Mouse (Mus musculus) stomach, postnatal 0 days (tissue): ENCODE measurements around the gene Col4a6.

Experiments
- CTCF ChIP-seq: IDR thresholded peaks from 2 replicates; pipeline ENCODE4 v1.5.1; 2016; ENCODE audit warnings: antibody characterized with exemption, low read depth, mild to moderate bottlenecking, moderate library complexity
- EP300 ChIP-seq: optimal IDR thresholded peaks from 2 replicates; pipeline ENCODE3; 2016; ENCODE audit warnings: antibody characterized with exemption

DNA sequence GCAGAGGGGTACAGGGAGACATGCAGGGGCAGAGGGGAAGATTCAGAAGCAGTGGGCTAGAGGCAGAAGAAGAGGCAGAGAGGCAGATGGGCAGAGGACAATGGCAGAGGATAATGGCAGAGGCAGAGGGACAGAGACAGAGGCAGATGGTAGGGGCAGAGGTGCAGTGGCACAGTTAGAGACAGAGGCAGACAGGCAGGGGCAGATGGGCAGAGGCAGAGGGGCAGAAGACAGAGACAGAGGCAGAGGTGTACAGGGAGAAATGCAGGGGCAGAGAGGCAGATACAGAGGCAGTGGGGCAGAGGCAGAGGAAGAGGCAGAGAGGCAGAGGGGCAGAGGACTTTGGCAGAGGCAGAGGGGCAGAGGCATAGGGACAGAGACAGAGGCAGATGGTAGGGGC, 322.7 kb downstream of the Col4a6 start:
- no peak for TF ChIP-seq EP300
- no peak for TF ChIP-seq CTCF
